Mouse (Mus musculus) ES-E14 (cell line): ENCODE data around the gene Ap1s1.

ENCODE experiments used
- CHD2 ChIP-seq: IDR thresholded peaks from 2 replicates; pipeline ENCODE4 v1.6.1; 2014; ENCODE audit warnings: mild to moderate bottlenecking, low read depth, low read length, inconsistent platforms
- ZC3H11A ChIP-seq: IDR thresholded peaks from 2 replicates; pipeline ENCODE4 v1.6.1; 2012; ENCODE audit warnings: low read depth, mild to moderate bottlenecking, inconsistent platforms, low read length, borderline replicate concordance
- ZNF384 ChIP-seq: IDR thresholded peaks from 2 replicates; pipeline ENCODE4 v1.6.1; 2012; ENCODE audit warnings: low read depth, low read length, inconsistent platforms

DNA sequence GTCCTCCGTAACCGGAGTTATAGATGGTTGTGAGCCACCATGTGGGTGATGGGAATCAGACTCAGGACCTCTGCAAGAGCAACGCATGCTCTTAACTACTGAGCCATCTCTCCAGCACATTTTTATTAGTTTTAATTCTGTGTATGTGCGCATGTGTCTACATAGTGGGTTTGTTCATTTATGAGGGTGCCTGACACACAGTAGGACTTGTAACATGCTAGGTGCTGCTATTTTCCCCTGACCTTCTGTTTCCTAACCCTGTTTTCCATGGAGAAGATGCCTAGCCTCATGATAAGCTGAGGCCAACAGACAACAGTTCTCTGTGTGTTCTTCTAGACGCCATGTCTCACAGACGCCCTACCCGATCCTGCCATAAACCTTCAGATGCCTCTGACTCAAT, 1.9 kb downstream of the Ap1s1 start:
- no peak for TF ChIP-seq ZNF384
- no peak for TF ChIP-seq ZC3H11A
- TF ChIP-seq CHD2: no peak
